Mouse (Mus musculus): ENCODE measurements at regions not wholly inside any gene's neighbourhood (a gene's known extent, or its start where the extent isn't known, plus 50 kb on each side); places are given as distances from the start of the nearest gene placed in this dataset.

DNA sequence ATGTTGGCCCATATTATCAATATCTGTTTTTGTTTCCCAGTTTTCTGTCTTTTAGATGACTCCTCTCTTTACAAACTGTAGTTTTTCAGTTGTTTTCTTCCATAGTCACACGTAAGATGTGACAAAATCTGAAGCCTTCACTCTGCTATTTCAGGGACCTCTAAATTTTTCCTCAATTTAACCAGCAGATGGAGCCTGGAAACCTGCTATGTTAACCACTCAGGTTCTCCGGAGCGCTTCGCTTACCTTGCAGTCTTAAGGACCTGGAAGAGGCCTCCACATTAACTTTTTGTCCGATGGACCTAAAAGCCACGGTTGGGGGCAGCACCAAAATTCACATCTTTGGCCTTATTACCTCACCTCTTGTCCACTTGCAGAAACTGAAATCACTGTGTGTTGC, 248.4 kb downstream of the Papss1 start:
- TF ChIP-seq CTCF (conservative IDR thresholded peaks at IDR 0.05; ENCODE audit: low read length): 0 out of 2 replicates have a peak, but pooled peaks have one; percentile 16
- TF ChIP-seq NANOG (IDR thresholded peaks at IDR 0.05; ENCODE audit: borderline replicate concordance, low read length): no peak
- TF ChIP-seq POU5F1 (IDR thresholded peaks at IDR 0.05; ENCODE audit: borderline replicate concordance, low read length): no peak
